Mouse (Mus musculus): ENCODE data around the gene Foxa2. TPM values are rescaled to one million over a fixed set of nuclear protein-coding genes. Genes with fewer than 3 reads are reported as not detected.

Gene Foxa2
- total RNA-seq (2022): not detected

DNA sequence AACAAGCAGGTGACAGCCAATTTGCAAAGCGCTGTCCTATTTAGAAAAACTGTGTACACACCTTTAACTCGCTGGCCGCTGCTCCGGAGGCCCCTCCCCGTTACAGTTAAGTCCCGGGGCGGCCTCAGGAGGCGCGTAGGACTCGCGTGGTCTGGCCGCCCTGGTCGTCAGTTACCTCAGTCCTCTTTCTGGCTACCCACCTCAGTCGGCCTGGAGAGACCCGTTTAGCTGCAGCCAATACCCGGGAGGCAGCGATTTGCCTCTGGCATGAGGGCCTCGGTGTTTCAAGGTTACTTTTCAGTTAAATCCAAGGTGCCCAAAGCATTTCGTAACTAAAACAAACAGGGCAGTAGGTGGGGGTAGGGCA is at the start of gene Foxa2:
Foxa2 (minus strand) TSS at position 171 of the 367 bp plus-strand sequence.
- no peak for DNase-seq (ENCODE audit: low spot score in 2 of 2)

DNA sequence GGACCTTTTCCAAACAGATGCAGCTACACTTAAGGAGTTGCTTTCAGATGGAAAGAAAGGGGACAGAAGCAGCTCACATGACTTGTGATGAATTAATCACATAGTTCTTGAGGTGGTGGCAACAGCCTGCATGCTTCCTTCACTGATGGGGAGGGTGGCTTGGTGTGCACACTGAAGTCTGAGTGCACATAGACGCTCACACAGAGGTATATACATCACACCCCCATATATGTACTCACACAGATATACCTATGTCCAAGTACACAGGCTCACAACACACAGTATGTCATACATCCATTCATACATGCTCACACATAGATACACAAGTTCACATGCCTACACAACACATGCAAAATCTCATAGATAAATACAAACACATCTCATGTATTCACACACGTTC is 45.3 kb upstream of the Foxa2 start:
- no peak for DNase-seq (ENCODE audit: low spot score in 2 of 2)

DNA sequence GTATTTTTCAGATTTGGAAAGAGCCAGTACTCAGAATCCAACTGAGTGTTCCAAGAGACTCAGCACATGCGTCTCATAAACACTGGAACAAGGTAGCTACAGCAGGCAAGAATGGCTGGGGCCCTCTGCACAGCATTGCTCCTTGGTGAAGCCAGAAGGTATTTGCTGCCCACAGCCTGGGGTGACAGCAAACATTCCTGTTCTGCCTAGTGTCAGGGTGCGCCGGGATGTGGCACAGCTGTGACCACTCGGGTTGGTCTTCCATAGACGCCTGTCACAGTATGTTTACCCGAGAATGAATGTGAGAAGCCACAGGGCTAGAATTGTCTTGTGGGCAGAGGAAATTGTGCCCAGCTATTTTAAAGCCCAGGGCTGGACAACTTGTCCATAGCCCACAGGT is 44.9 kb upstream of the Foxa2 start:
- no peak for DNase-seq (ENCODE audit: low spot score in 2 of 2)

DNA sequence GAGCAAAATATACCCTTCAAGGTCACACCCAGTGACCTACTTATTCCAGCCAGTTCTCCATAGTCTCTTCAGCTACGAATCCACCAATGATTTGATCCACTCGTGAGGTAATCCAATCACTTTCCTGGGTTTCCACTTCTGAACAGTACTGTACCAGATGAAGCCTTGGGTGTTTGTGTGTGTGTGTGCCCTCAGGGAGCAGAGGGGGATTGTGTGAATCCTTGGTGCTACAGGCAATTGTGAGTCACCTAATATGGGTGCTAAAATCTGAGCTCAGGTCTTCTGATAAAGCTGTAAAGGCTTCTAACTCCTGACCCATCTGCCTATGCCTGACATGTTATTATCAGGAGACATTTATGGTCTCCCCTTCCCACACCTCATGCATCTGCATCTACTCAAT is 43.3 kb upstream of the Foxa2 start:
- DNase-seq (ENCODE audit: low spot score in 2 of 2): no peak

DNA sequence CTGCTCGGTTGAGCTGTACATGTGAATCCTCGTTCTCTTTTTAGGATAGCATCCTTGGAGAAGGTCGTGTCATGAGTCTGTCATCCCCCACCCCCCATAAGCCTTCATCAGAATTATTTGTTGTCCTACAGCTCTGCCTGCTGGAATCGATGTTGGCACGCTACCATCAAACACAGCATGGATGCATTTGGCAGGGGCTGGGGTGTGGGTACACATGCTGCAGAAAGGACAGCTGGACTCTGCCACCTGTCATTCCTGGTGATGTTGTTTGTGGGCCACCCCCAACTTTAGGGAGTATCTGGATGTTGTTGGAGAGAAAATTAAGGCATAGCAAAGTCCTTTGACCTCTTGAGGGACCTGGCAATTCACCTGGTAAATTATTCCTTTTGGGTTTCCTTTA is 38.8 kb upstream of the Foxa2 start:
- DNase-seq (ENCODE audit: low spot score in 2 of 2): no peak

DNA sequence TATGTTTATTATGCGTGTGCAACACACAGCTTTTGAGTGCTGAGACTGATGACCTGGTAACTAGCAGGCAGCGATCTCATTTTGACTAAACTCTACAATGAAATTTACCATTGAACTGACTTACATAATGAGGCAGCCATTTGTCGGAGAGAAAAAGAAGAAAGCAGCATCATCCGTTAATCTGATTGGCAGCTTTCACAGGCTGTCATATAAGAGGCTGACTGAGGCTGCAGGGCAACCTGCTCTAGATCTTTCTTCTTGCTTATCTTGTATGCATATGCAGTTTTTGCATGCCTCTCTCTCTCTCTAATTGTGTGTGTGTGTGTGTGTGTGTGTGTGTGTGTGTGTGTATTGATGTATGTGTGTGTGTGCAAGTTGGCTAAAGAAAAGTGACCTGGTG is 38.4 kb upstream of the Foxa2 start:
- DNase-seq (ENCODE audit: low spot score in 2 of 2): no peak

DNA sequence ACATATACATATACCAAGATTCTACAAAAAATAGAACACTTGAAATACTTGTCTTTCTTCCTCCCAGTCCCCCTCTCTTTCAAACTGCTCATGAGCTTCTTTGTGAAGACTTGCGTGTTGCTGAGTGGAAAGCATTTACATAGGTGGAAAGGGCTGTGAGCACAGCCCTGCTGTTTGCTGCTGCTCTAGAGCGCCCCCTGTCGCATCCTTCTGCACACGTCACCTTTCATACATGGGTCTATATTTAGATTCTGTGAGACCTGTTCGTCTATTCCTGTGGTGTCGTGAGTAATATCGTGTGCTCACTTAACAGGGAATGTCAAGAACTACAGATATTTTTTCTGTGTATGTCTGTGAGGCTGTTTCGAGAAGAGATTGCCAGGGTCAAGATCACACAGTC is 35.5 kb upstream of the Foxa2 start:
- no peak for DNase-seq (ENCODE audit: low spot score in 2 of 2)

DNA sequence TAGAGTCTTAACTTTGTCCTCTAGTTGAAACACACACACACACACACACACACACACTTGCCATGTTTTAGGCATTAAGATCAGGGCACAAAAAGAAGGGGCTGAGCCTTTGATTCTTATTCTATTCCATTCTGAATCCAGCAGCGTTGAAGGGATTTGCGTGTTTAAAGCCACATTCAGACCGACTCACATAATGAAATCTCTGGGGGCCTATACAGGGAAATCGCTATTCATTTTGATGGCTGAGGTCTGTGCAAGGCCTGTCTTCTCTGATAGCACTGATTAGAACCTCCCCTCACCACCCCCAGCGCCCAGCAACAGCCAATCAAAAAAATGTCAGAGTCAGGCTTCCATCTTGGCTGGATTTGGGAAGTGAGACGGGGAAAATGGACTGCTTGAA is 13.9 kb upstream of the Foxa2 start:
- no peak for DNase-seq (ENCODE audit: low spot score in 2 of 2)

DNA sequence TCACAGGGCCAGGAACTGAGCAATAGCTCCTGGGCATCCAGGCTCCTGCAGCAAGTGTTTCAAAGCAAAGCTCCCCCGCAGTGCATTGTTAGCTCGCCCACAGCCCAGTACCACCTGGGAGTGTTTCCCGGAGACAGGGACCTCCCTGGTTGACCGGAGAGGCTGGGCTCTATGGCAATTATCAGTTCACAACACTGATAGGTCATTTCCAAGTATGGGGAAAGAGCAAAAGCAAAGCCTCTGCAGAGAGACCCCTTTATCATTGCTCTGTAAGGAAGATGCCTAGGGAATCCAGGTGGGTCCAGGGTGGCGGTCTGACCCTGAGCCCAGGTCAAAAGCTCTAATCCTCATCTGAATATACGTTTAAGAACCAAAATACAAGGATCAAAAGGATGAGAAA is 6.6 kb upstream of the Foxa2 start:
- DNase-seq (ENCODE audit: low spot score in 2 of 2): no peak

DNA sequence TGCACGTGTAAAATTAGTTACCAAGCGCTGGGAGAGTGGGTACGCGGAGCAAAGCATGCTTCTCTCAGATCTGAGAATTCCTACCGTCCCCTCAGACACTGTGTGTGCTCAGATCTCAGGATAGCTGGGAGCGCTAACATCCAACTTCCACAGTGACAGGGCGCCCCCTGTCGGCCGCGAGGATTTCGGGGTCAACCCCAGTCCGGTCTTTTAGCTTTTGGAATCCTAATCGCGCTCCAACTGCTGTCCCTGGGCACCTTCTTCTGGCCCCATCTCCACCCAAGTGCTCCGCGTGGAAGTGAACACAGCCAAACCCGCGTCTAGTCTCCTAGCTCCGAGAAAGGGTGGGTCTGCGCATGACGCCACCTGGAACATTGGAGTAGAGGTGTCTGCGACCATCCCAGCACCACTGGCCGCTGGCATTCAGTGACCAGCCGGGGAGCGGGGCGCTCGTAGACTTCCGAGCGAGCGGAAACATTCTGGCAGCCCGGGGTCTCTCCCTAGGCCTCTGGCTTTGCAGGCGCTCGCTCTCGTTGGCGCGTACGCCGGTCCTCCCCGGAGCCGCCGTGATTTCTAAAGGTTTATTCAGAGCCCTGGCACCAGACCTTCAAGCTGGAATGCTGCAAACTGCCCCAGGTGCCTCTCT is 1.8 kb upstream of the Foxa2 start:
- DNase-seq (ENCODE audit: low spot score in 2 of 2): no peak

DNA sequence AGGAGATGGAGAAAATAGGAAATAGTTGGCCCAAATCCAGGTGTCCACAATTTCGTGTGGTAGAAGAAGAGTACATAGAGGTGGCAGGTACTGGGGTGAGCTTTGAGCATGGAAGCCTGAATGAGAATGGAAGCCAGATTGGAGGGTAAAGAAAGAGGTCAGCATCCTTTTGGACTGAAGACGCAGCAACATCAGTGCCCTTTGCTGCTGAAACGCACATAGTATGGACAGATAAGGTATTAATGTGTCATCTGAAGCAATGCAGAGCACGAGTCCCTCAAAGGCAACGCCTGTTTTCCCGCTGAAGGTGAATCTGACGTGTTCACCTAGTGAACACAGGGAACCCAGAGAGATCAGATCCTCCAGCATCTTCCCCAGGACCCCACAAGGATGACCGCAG is 842 bp upstream of the Foxa2 start:
- no peak for DNase-seq (ENCODE audit: low spot score in 2 of 2)

DNA sequence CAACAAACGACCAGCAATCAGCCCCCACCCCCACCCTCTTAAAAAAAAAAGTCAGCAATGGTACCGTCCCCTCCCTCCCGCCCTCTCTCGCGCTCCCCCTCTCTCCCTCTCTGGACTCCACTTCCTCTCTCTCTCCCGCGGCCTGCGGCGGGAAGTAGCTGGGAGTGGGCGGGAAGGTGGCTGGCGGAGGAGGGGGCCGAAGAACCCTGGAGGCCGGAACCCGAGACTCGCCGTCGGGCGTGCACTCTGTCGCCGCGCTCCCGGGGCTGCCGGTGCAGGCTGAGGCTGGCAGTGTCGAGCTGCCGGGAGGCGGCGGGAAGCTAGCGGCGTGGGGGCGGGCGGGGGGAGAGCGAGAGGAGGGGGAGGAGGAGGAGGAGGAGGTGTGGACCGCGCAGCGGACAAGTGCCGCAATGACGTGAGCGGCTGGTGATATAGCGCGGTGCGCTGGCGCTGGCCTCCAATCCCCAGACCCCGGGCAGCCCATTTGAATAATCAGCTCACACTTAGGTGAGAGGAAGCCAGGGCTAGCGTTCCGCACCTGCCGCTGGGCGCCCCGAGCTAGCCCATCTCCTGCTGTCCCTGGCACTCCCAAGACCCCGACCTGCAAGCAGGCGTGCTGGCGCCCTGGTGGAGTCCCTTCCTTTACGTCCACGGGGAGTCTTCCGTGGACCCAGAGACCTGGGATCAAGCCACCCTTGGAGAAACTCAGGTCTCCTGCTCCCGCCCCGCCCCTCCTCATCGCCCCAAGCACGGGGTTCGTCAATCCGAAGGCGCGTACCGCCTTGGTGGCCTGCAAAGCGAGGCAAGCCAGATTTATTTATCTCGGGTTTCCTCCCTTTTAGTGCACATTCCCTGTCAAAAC is 601 bp downstream of the Foxa2 start:
- no peak for DNase-seq (ENCODE audit: low spot score in 2 of 2)

DNA sequence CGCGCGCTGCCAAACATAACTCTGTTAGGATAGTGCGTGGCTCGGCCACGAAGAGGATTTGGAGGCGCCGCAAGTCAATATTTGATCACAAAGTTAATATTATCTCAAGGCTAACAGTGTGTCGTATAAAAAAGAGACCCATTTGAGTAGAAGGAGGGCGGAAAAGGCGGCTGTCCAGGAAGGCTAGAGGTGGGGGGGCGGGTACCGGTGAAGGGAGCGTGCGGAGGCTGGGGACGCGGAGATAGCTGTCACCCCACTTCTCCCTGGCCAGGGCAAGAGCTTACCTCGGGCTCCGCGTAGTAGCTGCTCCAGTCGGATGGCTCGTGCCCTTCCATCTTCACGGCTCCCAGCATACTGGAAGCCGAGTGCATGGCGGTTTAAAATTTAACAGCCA is 1.2 kb downstream of the Foxa2 start:
- no peak for DNase-seq (ENCODE audit: low spot score in 2 of 2)

DNA sequence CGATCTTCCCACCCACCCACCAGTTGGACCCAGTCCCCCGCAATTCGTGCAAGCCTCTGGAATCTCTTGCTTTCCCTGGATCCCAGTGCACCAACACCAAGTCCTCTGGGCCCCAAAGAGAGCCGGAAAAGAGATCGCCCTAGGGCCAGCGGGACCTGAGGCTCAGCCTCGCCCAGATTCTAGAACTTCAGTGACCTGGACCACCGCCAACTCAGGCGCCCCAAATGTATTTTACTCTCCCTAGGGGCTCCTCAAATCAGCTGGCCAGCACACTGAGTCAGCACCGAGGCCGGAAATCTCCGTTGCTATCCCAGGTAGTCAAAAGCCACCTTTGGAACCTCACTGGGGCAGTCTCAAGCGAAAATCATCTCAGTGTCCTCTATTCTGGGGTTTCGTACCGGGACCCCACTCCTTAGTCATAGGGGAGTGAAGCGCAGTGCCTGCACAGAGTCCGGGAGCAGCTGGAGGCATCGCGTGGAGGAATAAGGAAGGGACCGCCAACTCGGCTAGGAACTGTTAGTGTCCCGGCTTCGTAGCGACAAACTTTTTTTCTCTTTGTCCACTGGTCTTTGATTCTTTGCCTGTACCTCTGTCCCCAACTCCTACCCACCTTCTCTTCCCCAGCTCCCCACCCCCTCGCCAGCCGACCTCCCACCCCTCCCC is 1.8 kb downstream of the Foxa2 start:
- no peak for DNase-seq (ENCODE audit: low spot score in 2 of 2)

DNA sequence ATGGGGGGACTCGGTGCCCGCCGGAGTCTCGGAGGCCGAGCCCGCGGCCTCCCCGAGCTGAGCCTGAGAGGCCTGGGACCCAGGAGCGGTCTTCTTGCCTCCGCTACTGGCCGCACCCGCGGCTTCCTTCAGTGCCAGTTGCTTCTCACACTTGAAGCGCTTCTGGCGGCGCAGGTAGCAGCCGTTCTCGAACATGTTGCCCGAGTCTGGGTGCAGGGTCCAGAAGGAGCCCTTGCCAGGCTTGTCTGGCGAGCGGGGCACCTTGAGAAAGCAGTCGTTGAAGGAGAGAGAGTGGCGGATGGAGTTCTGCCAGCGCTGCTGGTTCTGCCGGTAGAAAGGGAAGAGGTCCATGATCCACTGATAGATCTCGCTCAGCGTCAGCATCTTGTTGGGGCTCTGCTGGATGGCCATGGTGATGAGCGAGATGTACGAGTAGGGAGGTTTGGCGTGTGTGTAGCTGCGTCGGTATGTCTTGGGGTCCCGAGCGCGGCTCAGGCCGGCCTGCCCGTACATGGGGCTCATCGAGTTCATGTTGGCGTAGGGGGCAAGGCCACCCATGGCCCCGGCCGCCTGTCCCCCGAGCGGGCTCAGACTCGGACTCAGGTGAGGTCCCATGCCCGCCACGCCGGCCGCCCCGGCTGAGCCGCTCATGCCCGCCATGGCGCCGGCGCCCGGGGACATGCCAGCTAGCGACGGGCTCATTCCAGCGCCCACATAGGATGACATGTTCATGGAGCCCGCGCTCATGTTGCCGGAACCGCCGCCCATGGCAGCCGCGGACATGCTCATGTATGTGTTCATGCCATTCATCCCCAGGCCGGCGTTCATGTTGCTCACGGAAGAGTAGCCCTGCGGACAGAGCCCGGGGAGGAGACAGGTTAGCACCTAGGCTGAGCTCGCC is 2.5 kb downstream of the Foxa2 start:
- DNase-seq (ENCODE audit: low spot score in 2 of 2): no peak

DNA sequence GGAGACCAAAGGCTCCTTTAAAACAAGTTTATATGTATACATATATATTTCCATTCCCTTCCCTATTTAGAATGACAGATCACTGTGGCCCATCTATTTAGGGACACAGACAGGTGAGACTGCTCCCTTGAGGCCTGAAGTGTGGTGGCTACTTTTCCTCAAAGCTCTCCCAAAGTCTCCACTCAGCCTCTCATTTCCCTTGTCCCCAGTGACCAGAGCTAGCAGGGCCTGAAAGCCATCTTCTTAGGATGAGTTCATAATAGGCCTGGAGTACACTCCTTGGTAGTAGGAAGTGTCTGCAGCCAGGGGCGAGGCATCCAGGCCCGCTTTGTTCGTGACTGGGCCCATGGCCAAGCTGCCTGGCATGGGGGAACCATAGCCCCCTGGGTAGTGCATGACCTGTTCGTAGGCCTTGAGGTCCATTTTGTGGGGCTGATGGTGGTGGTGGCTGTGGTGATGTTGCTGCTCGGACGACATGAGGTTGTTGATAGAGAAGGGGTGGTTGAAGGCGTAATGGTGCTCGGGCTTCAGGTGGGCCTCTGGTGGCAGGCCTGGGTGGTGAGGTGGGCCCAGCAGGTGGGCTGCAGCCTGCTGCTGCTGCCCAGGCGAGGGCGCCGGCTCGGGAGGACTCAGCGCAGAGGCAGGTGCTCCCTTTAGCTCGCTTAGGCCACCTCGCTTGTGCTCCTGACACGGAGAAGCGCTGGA is 3.3 kb downstream of the Foxa2 start:
- no peak for DNase-seq (ENCODE audit: low spot score in 2 of 2)

DNA sequence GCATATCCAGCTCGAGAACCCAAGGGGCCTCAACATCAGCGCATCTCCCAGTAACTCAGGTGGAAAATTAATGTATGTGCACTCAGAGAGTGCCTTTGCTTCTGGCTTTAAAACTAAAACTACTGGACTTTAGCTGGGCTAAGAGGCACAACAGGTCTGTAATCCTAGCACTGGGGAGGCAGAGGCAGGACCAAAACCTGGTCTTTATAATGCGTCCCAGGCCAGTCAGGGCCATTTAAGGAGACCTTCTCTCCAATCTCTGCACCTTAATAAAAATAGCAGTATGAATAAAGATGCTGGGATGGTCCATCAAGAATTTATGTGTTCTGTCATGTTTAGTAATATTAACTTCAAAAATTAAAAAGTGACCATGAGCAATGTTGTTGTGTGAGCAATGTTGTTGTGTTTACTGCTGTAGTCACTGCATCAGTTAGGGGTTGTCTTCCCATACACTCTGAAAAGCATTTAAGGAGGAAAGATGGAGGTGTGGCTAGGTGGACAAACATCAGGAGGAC is 4.6 kb downstream of the Foxa2 start:
- DNase-seq (ENCODE audit: low spot score in 2 of 2): no peak

DNA sequence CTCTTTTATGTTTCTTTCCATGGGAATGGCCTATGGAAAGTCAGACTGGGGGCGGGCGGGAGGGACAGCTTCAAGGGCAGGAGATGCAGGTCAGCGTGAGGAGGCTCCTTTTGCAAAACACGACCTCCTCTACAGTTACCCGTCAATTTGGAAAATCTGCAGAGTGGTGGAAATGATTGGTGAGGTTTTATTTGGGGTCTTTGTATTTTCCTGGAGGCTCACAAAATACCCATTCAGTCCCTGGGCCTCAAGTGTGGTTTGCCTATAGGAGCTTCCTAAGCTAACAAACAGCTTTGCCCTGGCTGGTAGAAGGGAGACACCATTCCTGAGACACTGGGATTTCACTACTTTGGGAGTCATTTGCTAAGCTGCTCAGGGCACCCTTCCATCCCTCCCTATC is 5.4 kb downstream of the Foxa2 start:
- no peak for DNase-seq (ENCODE audit: low spot score in 2 of 2)

DNA sequence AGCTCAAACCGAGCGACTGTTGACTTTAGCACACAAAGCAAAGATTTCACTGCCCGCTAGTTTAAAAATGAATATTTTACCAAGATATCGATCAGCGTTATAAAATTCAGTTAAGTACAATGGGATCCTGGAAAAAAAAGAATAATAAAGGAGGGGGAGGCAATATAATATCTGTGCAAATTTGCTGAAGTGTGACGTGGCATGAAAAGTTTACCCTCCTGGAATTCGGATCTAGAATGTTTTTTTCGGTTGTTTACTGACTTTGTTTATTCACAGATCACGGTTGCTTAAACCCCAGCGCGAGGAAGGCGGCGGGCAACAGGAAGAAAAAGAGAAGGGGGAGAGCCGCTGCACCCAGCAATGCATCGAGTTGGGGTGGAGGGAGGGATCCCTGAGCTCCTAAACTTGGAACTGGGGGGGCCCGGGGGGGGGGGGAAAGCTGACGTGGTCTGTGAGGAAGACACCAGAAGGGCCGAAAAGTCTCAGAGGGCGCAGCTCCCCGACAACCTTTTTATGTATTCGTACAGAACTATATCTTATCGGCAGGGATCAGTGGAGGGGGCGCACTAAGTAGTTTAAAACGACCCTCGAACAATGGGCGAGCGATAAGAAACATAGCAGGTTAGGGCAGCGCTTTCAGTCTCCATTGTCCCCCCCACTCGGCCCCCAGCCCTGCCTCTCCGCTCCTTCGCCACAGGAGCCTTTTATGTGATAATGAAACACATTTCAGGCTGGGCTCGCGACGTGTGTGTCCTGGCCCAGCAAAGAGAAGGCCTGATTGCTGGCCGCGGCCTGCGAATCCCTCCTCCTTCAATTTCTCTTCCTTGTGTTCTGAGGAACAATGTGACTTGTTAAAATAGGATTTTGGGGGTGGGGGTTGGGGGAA is 6.3 kb downstream of the Foxa2 start:
- DNase-seq (ENCODE audit: low spot score in 2 of 2): no peak
